Mouse (Mus musculus): Measurements from ENCODE around the gene Tubg2.

DNA sequence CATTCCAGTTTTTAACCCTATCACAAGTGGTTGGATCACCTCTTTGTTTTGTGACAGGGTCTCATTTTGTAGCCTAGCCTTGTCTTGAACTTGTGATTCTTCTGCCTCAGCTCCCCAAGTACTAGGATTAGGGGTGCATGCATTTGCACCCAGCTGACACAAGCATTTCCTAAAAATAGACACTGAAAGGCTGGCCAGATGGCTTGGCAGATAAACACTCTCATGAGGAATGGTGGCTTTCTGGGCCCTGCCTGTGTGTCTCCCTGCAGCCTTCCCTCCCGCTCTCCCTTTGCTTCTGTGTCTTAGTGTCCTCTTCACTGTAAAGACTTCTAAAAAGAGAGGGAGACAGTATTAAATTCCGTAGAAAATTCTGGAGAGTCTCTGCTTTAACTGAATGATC is 24.5 kb upstream of the Tubg2 start:
- no peak for TF ChIP-seq CTCF (IDR thresholded peaks at IDR 0.05; ENCODE audit: extremely low read depth, insufficient read length, insufficient replicate concordance, low read depth, low read length)
- no peak for TF ChIP-seq POLR2A (IDR thresholded peaks at IDR 0.05; ENCODE audit: low read depth, low read length)
